Mouse (Mus musculus) forebrain, embryonic 15.5 days (tissue): Measurements from ENCODE around the gene Rfx1. TPM values are rescaled to one million over a fixed set of nuclear protein-coding genes. Genes with fewer than 3 reads are reported as not detected.

ENCODE experiments used
- ATAC-seq: fragments of 200-750 bp; cut with Nextera tagmentation; replicated peaks from 2 replicates; pipeline ENCODE4 v1.8.0; 2017; ENCODE audit warnings: mild to moderate bottlenecking, moderate TSS enrichment, moderate library complexity
- H3K27ac ChIP-seq: fragments of 300-500 bp; sonication (generic); replicated peaks from 2 replicates; pipeline ENCODE4 v1.5.1; 2015; ENCODE audit warnings: mild to moderate bottlenecking, inconsistent platforms
- H3K27me3 ChIP-seq: fragments of 300-500 bp; sonication (generic); 2 replicates; pipeline ENCODE4 v1.6.1; 2015; ENCODE audit warnings: inconsistent platforms
- H3K36me3 ChIP-seq: fragments of 300-500 bp; sonication (generic); 2 replicates; pipeline ENCODE4 v1.6.1; 2015; ENCODE audit warnings: mild to moderate bottlenecking, inconsistent platforms
- H3K4me1 ChIP-seq: fragments of 300-500 bp; sonication (generic); 2 replicates; pipeline ENCODE4 v1.6.1; 2015; ENCODE audit warnings: inconsistent platforms
- H3K4me2 ChIP-seq: fragments of 300-500 bp; sonication (generic); replicated peaks from 2 replicates; pipeline ENCODE4 v1.6.1; 2015; ENCODE audit warnings: mild to moderate bottlenecking, inconsistent platforms
- H3K4me3 ChIP-seq: fragments of 300-500 bp; sonication (generic); 2 replicates; pipeline ENCODE4 v1.5.1; 2015; ENCODE audit warnings: mild to moderate bottlenecking, inconsistent platforms
- H3K9ac ChIP-seq: fragments of 300-500 bp; sonication (generic); replicated peaks from 2 replicates; pipeline ENCODE4 v1.6.1; 2015; ENCODE audit warnings: mild to moderate bottlenecking, inconsistent platforms
- H3K9me3 ChIP-seq: fragments of 300-500 bp; sonication (generic); 2 replicates; pipeline ENCODE4 v1.6.1; 2016; ENCODE audit warnings: inconsistent platforms
- WGBS: fragments of 180-500 bp; shearing (Covaris S2); methylation state at CpG from one replicate; pipeline ENCODE4 v1.1.7; 2015; ENCODE audit warnings: mixed read lengths; 5-methylcytosine and 5-hydroxymethylcytosine counted together
- microRNA counts: library from miRNA; unstranded; fragments of <30 nt; microRNA quantifications from one replicate; lab custom pipeline; 2016
- microRNA-seq: library from miRNA; unstranded; fragments of <30 nt; microRNA quantifications from one replicate; pipeline ENCODE4, GENCODE M21; 2016
- polyA plus RNA-seq: library from polyadenylated mRNA; unstranded; fragments of >200 nt; fragmentation: Nextera tagmentation; extraction: Ambion mirVana; gene quantifications from 2 replicates; pipeline ENCODE4 v1.2.1, GENCODE M21; 2015

Rfx1 gene
- polyA plus RNA-seq, 1 experiment from 2014 or later = 9.1 TPM

- Histone ChIP-seq H3K9ac (no peak overlapping the region), H3K36me3 (peaks cover 2% of the 10 kb centered on the region; the same call in 1 of the 2 replicates), H3K27ac (no peak overlapping the region), H3K4me1 (0 out of 2 replicates have a peak, but pooled peaks cover 5% of the 10 kb centered on the region), H3K9me3 (no peaks in the 10 kb centered on the region), H3K4me3 (no peak overlapping the region), H3K4me2 (no peak overlapping the region), H3K27me3 (no peaks in the 10 kb centered on the region)
- WGBS = 76% methylated on average over 17 of the region's 17 CpGs
- no peak for ATAC-seq
These were observed 60.7 kb downstream of the Rfx1 start for GRCm38 (mm10) chr8:84127202-84127901.

GRCm38 (mm10) chr8:84128277-84128676 lies 61.6 kb downstream of the Rfx1 start:
- H3K9me3 ChIP-seq = no peaks in the 10 kb centered on the region
- no peak; the same call in 1 of the 2 replicates for ATAC-seq
- no peak overlapping the region for H3K27ac ChIP-seq
- 0 out of 2 replicates have a peak, but pooled peaks cover 5% of the 10 kb centered on the region for H3K4me1 ChIP-seq
- H3K36me3 ChIP-seq = peaks cover 6% of the 10 kb centered on the region; the same call in 1 of the 2 replicates
- WGBS = 72% methylated on average over 8 of the region's 8 CpGs
- H3K4me3 ChIP-seq = no peak overlapping the region
- no peaks in the 10 kb centered on the region for H3K27me3 ChIP-seq
- no peak overlapping the region for H3K9ac ChIP-seq
- no peak overlapping the region for H3K4me2 ChIP-seq

- Histone ChIP-seq H3K4me1 (0 out of 2 replicates have a peak, but pooled peaks cover 5% of the 10 kb centered on the region), H3K4me2 (no peak overlapping the region), H3K27ac (no peak overlapping the region), H3K4me3 (no peak overlapping the region), H3K27me3 (no peaks in the 10 kb centered on the region), H3K9me3 (no peaks in the 10 kb centered on the region), H3K9ac (no peak overlapping the region), H3K36me3 (peaks cover 32% of the 10 kb centered on the region)
- no peak for ATAC-seq
- WGBS = 48% methylated on average over 30 of the region's 30 CpGs
These were observed 64.2 kb downstream of the Rfx1 start for GRCm38 (mm10) chr8:84130806-84131205.

- Histone ChIP-seq H3K9ac (no peak overlapping the region), H3K36me3 (peaks cover 45% of the 10 kb centered on the region), H3K27me3 (no peaks in the 10 kb centered on the region), H3K4me2 (no peak overlapping the region), H3K4me3 (no peak overlapping the region), H3K4me1 (0 out of 2 replicates have a peak, but pooled peaks cover 5% of the 10 kb centered on the region), H3K9me3 (no peaks in the 10 kb centered on the region), H3K27ac (no peak overlapping the region)
- ATAC-seq = no peak
- WGBS = 88% methylated on average over 8 of the region's 8 CpGs
These were observed 65.6 kb downstream of the Rfx1 start for GRCm38 (mm10) chr8:84132225-84132624.

GRCm38 (mm10) chr8:84137848-84138247 lies 71.2 kb downstream of the Rfx1 start:
- Histone ChIP-seq H3K4me2 (no peak overlapping the region), H3K36me3 (peaks cover 95% of the 10 kb centered on the region), H3K27me3 (no peaks in the 10 kb centered on the region), H3K9me3 (no peaks in the 10 kb centered on the region), H3K4me1 (no peaks in the 10 kb centered on the region), H3K4me3 (no peak overlapping the region), H3K27ac (no peak overlapping the region), H3K9ac (no peak overlapping the region)
- WGBS = 94% methylated on average over 3 of the region's 3 CpGs
- no peak for ATAC-seq

- Histone ChIP-seq H3K4me2 (no peak overlapping the region), H3K36me3 (peaks cover 78% of the 10 kb centered on the region)
- WGBS = 89% methylated on average over 4 of the region's 4 CpGs
These were observed 74.2 kb downstream of the Rfx1 start for GRCm38 (mm10) chr8:84140838-84141237.

GRCm38 (mm10) chr8:84144636-84145245 lies 78.1 kb downstream of the Rfx1 start:
- Histone ChIP-seq H3K36me3 (peaks cover 40% of the 10 kb centered on the region), H3K27ac (no peak overlapping the region), H3K4me2 (no peak overlapping the region), H3K27me3 (no peaks in the 10 kb centered on the region), H3K4me3 (no peak overlapping the region), H3K9ac (no peak overlapping the region), H3K9me3 (no peaks in the 10 kb centered on the region), H3K4me1 (peaks cover 24% of the 10 kb centered on the region)
- 95% methylated on average over 8 of the region's 8 CpGs for WGBS
- no peak for ATAC-seq

More at GRCm38 (mm10) chr8:84140838-84141237, 74.2 kb downstream of the Rfx1 start:
- Histone ChIP-seq H3K9ac (no peak overlapping the region), H3K4me3 (no peak overlapping the region), H3K4me1 (no peaks in the 10 kb centered on the region), H3K27me3 (no peaks in the 10 kb centered on the region), H3K27ac (no peak overlapping the region), H3K9me3 (no peaks in the 10 kb centered on the region)
- ATAC-seq = no peak

MicroRNAs encoded within 50 kb of the gene (microRNA counts, 519-probe panel; counts per million panel counts)
- microRNA mmu-miR-709 (lab: Ali Mortazavi, UCI) = 2,134 counts per million, percentile 32 among the panel's probes with 10 or more counts

Small RNA genes lying within 50 kb of the gene (microRNA-seq; reads per million reads assigned to microRNA genes)
- gene Mir709 = not detected

Other genes starting within 250 kb of the Rfx1 start
- gene Adgrl1, start 166.7 kb upstream of the Rfx1 start, polyA plus RNA-seq = 56.2 and 57.0 TPM in 2 replicates
- gene Gm10644, start 111.6 kb upstream of the Rfx1 start, polyA plus RNA-seq = 0.74 and 0.95 TPM in 2 replicates
- 20.7 and 22.2 TPM in 2 replicates for gene Asf1b, start 111.3 kb upstream of the Rfx1 start, polyA plus RNA-seq
- gene Prkaca, start 93.8 kb upstream of the Rfx1 start, polyA plus RNA-seq = 169 and 178 TPM in 2 replicates
- 8.5 and 9.5 TPM in 2 replicates for gene Samd1, start 69.2 kb upstream of the Rfx1 start, polyA plus RNA-seq
- 1.4 TPM in 2 replicates for gene 1700067K01Rik, start 65.3 kb upstream of the Rfx1 start, polyA plus RNA-seq
- not detected in 2 replicates for gene 2210011C24Rik, start 54.7 kb upstream of the Rfx1 start, polyA plus RNA-seq
- gene Palm3, start 45.4 kb upstream of the Rfx1 start, polyA plus RNA-seq = 0.94 and 2.6 TPM in 2 replicates
- 0.41 and 0.68 TPM in 2 replicates for gene Il27ra, start 24.2 kb upstream of the Rfx1 start, polyA plus RNA-seq
- gene Rln3, start 21.8 kb upstream of the Rfx1 start, polyA plus RNA-seq = not detected in 2 replicates
- gene Gm10643, start 1.7 kb upstream of the Rfx1 start, polyA plus RNA-seq = 1.2 and 1.3 TPM in 2 replicates
- gene Dcaf15, start 37.9 kb downstream of the Rfx1 start, polyA plus RNA-seq = 17.8 and 19.3 TPM in 2 replicates
- gene Podnl1, start 59.2 kb downstream of the Rfx1 start, polyA plus RNA-seq = 0.32 TPM in 2 replicates
- 32.4 and 34.8 TPM in 2 replicates for gene Cc2d1a, start 81.1 kb downstream of the Rfx1 start, polyA plus RNA-seq
- 2.4 and 2.7 TPM in 2 replicates for gene 4930432K21Rik, start 81.2 kb downstream of the Rfx1 start, polyA plus RNA-seq
- 6.2 and 7.1 TPM in 2 replicates for gene Nanos3, start 118.4 kb downstream of the Rfx1 start, polyA plus RNA-seq
- 41.1 and 42.8 TPM in 2 replicates for gene Zswim4, start 170.2 kb downstream of the Rfx1 start, polyA plus RNA-seq
- gene D8Ertd738e, start 182.9 kb downstream of the Rfx1 start, polyA plus RNA-seq = 233 and 252 TPM in 2 replicates
- 53.3 and 58.8 TPM in 2 replicates for gene Mri1, start 190.5 kb downstream of the Rfx1 start, polyA plus RNA-seq
- 24.5 and 27.6 TPM in 2 replicates for gene Ccdc130, start 203.5 kb downstream of the Rfx1 start, polyA plus RNA-seq